Mouse (Mus musculus) erythroid progenitor cell, adult 5-6 weeks (primary cell): Measurements from ENCODE around the gene Pcp4. TPM values are rescaled to one million over a fixed set of nuclear protein-coding genes. Genes with fewer than 3 reads are reported as not detected.

ENCODE experiments used
- ATAC-seq: replicated peaks from 2 replicates; pipeline ENCODE4 v1.8.0; 2016; ENCODE audit warnings: moderate number of reproducible peaks, mild to moderate bottlenecking, moderate TSS enrichment, inconsistent platforms; ENCODE audit not compliant: poor library complexity, low FRiP score, severe bottlenecking
- total RNA-seq, 2 experiments: library from RNA; stranded (forward) in 1 of 2; stranded (reverse) in 1 of 2; fragments of 150-400 nt in 1 of 2; fragments of 186-747, 209-891 nt in 1 of 2; gene quantifications; 2 replicates each; pipeline versions ENCODE4 v1.2.3 to v1.2.4; 2015 to 2017; ENCODE audit warnings: low replicate concordance in 2 of 2

Gene Pcp4
- total RNA-seq, 2 experiments from 2014 or later: 7.1 TPM; not detected in 1

DNA sequence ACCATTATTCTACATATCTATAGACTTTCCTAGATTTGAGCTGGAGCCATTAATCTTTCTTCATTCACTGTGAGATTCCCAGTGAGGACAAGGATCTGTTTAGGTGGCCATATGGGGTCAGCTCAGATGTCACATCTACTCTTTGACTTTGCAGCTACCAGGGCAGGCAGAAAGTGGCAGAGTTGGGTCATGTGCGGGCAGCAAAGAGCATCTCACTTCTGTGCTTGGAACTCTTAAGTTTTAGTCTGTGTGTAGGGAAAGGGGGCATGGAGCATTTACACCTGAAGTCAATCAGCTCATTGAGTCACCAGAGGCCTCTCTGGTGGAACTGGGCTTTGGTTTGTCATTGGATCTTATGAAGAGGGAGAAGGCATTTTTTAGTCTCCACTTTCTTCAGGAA lies 90.9 kb downstream of the Pcp4 start:
- ATAC-seq: no peak

- ATAC-seq: no peak
Observed at GRCm38 (mm10) chr16:96559796-96560195, 92.4 kb downstream of the Pcp4 start.

DNA sequence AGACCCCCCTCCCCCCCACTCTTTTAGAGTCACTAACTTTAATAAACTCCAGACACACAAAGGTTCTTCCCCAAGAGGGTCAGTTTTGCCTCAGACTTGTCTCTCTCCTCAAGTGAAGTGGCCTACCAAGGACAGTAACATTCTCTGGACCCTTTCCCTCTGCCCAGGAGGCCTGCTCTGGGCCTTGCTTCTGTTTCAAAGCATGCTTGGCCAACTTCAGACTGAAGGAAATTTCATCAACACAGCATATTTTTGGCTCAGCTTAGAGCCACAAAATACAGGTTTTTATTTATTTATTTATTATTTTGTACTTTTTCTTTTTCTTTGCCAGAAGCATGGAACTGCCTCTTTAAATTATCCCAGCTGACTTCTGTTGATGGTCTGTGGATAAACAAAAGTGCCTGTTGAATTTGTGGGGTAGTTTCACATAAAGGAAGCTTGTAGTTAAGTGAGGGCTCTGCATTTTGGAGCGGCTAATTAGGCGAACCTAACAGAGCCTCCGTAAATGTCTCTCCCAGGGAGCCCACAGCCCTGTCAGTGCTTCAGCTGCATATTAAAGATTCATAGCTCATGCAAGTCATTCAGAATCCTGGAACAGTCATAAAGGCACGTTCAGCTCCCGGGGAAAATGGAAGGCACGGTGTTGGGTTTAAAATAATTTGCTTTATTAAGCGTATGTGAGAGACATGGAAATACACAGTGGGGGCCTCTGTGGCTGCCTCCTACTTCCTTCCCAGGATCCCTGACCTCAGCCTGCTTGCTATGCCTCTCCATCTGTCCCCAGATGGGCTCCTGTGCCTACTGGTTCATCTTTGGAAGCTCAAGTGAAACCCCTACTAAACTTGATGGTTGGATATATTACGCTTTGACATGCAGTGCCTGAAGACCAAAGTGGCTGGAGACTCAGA lies 96.2 kb downstream of the Pcp4 start:
- no peak for ATAC-seq

- ATAC-seq: no peak
Observed at GRCm38 (mm10) chr16:96567428-96567827, 100.0 kb downstream of the Pcp4 start.

Other genes starting within 250 kb of the Pcp4 start
- gene B3galt5, start 231.8 kb upstream of the Pcp4 start, total RNA-seq (2015; ENCODE audit: low replicate concordance): not detected in 2 replicates
- not detected in 2 replicates for gene B3galt5, start 231.8 kb upstream of the Pcp4 start, total RNA-seq (2017; ENCODE audit: low replicate concordance)
- 13.0 TPM in 2 replicates for gene Itgb2l, start 24.0 kb upstream of the Pcp4 start, total RNA-seq (2015; ENCODE audit: low replicate concordance)
- gene Itgb2l, start 24.0 kb upstream of the Pcp4 start, total RNA-seq (2017; ENCODE audit: low replicate concordance): 15.5 and 16.9 TPM in 2 replicates